Mouse (Mus musculus) natural killer cell, adult 2 months (primary cell): Measurements from ENCODE around the gene Gm21748.
"Not testable (repeated sequence)": the region's sequence is repeated elsewhere in the genome, so short reads cannot be mapped to it uniquely, and the experiment has no call there.

Source experiments
- DNase-seq, 2 experiments: peaks; one replicate each; pipeline ENCODE4 v3.0.0; 2022; ENCODE audit warnings: low spot score in 2 of 2

The Gm21748 gene

GRCm38 (mm10) chrY:90839077-90839476 is at the start of gene Gm21748:
Gm21748 (minus strand) TSS chrY:90839177.
- DNase-seq = not testable (repeated sequence)
